Mouse (Mus musculus) mouse embryonic stem cell (cell line): ENCODE measurements around the gene Shroom3.

Experiments
- in situ Hi-C, 2 experiments: fragments of 300-500 bp; cut with MboI; formaldehyde crosslinking; loops; 1 replicate in 1 of 2; 3 replicates in 1 of 2; pipeline ENCODE4 v1.14.3; 2019 to 2020; ENCODE audit warnings: low sequenced_read_pairs in 2 of 2, low pct_unique_long_range_greater_than_20kb in 1 of 2, mixed read lengths in 1 of 2; ENCODE audit not compliant: unreplicated experiment in 1 of 2

Shroom3 gene

DNA sequence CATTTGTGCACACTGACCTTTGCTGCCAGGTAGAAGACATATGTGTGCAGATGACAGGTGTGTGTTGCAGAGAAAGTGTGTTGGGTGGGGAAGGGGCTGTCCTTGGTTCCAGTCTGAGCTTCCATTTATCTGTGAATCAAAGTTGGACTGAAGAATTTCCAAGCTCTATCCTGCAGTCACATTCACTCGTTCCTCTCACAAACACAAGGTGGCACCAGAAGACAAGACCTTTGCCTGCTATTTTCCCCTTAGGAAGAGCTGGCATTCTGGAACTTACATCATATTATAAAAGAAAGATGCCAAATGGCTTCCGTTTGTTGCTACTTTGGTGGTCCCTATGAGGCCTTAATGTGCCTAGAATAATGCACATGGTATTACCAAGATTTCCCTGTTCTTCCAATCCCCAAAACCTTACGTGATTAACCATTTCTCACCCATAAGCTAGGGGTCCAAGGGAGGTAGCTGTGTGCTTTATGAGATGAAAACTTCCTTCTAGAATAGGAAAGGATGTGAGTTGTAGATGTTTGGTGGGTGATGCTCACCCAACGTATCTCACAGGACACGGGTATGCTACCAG, 45.1 kb downstream of the Shroom3 start:
- in situ Hi-C loops: loop anchor here (10.0 kb wide), 2 partner anchors 226 to 246 kb away; no protein-coding TSS in a partner anchor

DNA sequence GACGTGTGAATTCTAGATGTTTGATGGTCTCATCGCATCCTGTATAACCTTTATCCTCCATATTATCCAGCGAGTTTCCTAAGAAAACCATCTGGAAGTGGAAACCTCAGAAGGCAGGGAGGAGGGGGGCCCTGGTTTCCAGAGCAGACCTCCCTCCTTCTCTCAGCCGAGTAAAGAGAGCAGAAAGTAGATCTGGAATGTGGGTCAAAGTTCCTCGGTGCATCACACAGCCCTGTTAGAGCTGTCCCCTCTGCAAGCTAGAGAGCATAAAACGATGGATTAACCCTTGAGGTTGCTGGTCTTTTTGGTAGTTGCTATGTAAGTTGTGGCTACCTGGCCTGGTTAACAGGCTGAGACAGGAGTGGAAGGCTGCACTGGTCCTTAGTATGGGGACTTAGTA, 46.0 kb downstream of the Shroom3 start:
- in situ Hi-C loops: loop anchor here (10.0 kb wide), 2 partner anchors 226 to 246 kb away; no protein-coding TSS in a partner anchor

DNA sequence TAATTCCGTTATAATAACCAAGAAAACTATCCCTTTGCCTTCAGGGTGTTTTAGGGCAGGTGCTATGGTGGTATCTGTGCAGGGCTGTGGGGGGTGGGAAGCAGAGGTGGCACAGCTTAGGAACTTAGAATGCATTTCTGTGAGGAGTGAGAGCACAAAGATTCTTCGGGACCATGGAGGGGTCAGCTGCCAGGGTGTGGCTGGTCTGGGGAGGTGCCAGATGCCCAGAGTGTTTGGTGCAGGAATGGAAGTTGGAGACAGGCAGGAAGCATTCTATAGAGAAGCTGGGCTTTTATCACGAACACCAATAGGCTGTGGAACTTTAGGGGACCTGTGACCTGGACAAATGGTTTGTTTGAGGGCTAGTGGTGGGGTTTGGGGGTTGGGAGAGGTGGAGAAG, 58.6 kb downstream of the Shroom3 start:
- in situ Hi-C loops: no loop called here

DNA sequence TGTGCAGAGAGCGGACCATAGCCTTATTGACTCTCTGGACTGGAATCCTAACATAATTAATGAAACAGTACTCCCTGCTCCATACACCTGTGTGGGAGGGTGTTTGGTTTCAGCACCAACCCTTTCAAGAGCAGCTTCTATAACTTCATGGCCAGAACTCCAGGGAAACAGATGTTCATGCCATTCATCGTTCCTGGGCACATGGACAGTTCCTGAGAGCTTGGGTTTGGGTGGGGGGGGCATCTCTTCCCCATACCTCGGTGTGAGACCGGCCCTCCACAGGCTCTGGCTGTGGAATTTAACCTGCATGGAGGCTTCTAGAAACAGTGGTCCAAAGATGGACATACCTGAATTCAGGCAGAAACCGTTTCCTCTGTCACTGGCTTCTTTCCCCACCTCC, 59.5 kb downstream of the Shroom3 start:
- in situ Hi-C loops: no loop called here

DNA sequence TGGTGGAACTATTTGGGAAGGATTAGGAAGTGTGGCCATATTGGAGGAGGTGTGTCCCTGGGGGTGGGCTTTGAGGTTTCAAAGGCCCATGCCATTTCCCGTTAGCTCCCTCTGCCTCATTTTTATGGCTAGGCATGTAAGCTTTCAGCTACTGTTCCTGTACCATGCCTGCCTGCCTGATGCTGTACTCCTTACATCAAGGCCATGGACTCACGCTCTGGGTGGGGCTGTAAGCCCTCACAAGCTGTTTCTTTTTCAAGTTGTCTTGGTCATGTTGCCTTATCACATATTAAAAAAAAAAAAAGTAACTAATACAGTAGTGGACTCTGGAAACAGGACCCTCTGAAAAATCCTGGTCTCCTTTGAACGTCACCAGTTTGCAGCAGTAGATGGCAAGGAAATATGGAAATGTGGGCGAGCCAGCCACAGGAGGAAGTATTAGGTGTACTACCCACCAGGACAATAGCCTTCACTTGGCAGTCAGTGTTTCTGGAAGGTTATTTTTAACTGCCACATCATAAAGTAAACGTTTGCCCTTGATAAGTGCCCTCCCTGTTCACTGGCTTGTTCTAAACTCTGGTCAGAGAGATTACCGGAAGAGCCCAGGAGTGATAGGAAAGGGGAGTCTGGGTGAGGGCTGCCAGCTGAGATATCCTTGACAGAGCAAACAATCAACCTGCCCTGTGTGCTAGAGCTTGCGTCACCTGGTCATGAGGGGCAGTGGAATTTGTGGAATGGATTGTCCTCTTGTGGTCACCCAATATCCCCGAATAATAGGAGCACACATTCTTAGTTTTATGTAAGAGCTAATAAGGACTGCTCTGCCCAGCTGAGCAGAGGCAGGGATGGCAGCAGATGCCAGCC, 62.4 kb downstream of the Shroom3 start:
- in situ Hi-C loops: no loop called here

DNA sequence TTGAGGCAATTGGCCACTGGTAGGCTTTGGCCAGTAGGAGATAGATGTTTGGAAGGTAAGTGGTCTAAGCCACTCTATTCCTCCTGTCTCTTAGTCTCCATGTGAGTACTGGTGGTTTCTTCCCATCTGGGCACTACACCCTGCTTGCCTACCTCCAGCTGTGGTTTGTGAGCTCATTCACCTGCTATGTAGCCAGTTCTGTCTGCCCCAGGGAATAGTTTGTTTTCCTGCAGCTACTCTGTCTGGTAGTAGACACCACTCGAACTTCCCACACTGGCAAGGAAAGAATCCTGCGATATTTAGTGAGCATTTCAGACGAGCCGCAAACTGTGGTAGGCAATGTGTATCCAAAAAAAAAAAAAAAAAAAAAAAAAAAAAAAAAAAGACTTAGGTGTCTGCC, 68.3 kb downstream of the Shroom3 start:
- in situ Hi-C loops: no loop called here

DNA sequence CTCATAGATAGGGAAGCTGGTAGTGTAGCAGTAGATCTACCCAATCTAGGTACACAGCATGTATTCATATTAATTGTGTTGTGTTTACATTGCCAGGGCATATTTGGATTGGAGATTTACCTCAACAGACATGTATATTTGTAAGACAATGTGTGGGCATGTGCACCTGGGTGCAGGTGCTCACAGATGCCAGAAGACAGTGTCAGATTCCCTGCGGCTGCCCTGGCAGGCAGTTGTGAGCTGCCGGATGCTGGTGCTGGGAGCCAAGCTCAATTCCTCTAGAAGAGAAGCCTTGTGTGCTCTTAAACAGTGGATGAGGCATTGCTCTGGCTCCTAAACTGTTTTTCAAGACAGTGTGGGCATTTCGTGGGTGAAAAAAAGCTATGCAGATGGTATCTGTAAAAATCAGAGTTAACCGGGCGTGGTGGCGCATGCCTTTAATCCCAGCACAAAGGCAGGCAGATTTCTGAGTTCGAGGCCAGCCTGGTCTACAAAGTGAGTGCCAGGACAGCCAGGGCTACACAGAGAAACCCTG, 72.1 kb downstream of the Shroom3 start:
- in situ Hi-C loops: no loop called here

DNA sequence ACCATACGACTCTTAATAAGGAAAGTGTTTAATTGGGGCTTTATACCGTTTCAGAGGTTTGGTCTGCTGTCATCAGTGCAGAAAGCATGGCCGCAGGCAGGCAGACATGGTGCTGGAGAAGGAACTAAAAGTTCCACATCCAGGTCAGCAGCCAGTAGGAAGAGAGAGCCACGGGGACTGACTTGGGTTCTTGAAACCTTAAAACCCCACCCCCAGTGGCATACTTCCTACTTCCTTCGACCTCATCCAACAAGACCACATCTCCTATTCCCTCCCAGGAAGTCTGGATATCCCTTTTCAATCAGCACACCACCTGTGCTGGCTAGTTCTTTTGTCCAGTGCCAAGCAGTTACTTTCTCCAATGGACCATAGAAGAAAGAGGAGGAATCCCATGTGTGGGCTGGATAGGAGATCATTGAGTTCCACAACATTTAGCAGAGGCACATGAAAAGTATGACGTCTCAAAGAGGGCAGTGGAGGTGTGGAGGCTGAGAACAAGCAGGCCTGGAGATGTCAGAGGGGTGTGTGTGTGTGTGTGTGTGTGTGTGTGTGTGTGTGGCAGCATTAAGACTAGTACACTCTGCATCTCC, 76.0 kb downstream of the Shroom3 start:
- in situ Hi-C loops: no loop called here

DNA sequence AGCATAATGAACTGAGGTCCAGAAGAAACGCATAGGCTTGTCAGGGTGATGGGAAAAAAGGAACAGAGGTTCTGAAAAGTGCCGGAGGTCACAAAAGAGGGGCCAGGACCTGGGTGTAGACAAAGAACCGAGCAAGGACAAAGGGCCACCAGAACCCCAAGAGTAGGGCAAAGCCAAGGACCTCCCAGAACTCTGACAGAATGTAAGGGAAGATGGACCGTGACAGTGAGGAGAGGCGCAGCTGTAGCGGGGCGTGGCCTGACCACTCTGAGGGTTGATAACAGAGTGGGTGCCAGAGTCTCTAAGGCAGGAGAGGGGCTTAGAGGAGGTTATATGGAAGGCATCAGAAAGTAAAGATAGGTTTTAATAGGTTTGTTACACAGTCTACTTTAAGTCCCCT, 77.3 kb downstream of the Shroom3 start:
- in situ Hi-C loops: no loop called here

DNA sequence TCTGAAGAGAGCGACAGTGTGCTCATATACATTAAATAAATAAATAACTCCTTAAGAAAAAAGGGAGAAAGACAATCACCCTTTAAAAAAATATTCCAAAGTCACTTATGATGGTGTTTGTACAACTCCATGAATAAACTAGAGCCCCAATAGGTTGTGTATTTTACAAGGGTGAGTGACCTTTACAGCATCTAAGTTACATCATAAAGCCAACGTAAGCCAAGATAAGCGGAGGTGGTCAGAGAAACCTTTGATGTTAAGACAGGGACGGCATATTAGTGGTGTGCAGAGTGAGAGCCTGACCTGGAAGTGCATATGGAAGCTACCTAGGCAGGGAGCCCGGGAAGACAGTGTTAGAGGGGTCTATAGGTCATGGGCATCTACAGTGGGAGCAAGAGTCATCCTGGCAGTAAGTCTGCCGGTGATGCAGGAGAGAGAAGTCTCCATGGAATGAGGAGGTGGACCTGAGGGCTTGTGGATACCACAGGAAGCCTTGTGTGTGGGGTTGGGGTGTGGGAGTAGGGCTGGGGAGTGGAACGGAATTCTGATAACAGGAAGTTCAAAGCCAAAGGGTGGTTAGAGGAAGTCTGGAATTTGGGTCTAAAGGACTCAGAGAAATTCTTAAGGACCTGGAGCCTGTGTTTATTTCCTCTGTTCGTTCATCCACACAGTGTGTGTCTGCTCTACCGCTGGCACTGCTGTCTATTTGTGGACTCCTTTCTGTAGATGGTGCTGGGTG, 78.5 kb downstream of the Shroom3 start:
- in situ Hi-C loops: no loop called here

DNA sequence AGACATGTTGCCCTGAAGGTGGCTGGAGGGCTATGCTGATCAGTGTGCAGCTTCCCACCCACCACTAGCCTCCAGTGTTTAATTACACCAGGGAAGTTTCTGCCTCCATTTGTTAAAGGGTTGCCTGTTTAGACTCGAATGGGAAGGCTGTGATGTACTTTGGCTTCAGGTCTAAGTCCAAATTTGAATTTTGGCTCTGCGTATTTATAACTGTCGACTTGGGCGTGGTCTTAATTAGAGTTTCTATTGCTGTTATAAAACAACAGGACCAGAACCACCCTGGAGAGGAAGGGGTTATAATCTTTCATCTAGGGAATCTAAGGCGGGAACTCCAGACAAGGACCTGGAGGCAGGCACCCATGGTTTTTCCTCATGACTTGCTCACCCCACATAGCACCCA, 79.2 kb downstream of the Shroom3 start:
- in situ Hi-C loops: no loop called here

DNA sequence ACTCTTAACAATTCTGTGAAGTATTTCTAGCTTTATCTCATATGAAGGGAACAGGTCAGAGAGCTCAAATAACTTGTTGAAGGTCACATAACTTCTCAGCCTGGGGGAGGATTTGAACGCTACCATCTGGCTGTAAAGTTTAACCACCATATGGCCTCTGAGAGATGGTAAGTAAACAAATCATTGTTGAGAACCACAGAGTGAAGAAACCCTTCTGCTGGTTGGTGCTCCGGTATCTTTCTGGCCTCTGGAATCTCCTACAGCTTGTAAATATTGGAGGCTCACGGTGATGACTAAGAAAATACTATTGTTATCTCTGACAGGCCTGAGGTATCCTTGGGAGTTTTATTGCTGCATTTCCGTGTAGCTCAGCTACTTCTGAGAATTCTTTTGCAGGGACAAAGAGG, 80.3 kb downstream of the Shroom3 start:
- in situ Hi-C loops: no loop called here

DNA sequence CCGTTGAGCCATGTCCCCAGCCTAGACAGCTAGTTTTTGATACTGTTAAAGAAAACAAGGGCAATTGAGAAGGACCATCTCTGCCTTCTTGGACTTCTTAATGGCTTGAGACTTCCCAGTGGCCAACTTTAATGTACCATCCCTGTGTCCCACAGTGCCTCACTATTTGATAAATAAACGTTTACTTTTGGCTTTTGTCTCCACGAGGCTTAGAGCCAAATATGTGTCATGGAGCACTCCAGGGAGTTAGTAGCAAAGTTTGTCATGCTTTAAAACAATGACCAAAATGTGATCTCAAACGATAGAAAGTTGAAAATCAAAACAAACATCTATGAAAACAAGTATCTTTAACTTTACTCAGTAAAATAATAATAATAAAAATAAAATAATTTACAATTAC, 83.1 kb downstream of the Shroom3 start:
- in situ Hi-C loops: no loop called here

DNA sequence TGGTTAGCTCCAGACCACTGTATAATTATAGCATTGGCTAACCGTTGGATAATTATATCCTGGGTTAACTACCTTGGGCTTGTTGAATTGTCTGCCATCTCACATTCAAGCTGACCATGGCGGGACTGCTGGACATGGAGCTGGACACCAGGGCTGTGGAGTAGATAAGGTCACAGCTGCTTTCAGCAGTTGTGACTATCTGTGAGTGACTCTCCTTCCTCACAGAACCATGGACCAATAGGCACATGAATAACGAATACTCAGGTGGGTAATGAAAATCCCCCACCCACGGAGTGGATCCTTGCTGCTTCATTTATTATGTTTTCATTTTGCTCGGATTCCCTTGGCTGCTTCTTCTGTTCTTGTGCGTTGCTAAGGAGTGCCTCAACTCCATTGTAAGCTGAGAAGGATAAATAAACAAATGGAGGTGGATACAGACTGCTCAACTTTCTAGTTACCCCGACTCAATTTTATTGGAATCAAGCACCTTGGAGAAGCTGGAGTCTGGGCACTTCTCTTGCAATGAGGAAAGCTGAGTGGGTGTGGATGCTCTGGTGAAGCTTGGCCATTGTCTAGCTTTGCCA, 84.1 kb downstream of the Shroom3 start:
- in situ Hi-C loops: no loop called here

DNA sequence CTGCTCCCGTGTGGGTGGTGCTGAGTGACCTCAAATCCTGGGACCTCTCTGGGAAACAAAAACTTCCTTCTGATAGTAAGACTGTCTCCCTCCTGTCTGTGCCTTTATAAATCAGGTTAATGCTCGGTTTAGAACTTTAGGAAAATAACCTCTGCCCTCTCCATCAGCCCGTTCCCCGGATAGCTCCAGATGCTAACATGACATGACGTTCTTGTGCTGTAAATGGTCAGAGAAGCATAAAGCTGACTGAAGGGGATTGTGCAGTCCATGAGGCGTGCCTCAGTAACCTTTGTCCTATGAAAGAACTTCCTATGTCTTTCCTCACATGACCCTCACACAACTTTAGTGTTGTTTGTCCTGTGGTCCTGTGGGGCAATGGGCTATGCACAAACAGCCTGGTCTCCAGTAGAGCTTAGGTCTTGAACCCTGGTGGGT, 84.6 kb downstream of the Shroom3 start:
- in situ Hi-C loops: no loop called here

DNA sequence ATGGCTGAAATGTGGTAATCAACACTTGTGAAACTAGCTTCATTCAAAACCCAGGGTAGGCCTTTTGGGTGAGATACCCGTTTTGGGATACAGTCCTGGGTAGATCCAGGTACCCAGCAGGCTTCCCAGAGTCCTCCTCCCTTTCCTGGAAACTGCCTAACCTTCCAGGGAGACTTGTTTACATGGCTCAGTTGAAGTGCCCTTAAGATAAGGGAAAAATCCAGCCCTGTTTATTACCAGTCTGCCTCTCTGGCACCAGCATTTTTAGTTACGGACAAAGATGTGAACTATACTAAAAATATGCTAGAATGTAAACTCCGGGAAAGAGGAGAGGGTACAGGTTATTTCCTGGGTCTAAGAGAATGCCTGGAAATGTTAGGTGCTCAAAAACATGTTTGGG, 90.6 kb downstream of the Shroom3 start:
- in situ Hi-C loops: no loop called here

DNA sequence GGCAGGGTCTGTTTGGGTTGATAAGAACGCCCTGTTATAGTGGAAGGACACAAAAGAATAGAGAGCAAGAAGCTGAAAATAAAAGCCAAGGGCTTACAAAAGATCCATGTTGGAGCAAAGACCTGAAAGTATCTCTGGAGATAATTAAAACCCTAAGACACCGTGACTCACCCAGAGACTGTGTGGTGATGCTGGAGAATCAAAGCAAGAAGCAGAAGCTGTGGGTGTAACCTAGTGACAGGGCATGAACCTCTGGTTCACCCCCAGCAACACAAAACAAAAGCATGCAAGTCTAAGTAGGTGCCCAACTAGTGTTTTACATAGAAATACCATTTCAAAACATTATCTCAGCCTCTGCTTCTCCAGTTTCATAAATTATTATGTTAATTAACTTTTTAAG, 91.2 kb downstream of the Shroom3 start:
- in situ Hi-C loops: no loop called here

DNA sequence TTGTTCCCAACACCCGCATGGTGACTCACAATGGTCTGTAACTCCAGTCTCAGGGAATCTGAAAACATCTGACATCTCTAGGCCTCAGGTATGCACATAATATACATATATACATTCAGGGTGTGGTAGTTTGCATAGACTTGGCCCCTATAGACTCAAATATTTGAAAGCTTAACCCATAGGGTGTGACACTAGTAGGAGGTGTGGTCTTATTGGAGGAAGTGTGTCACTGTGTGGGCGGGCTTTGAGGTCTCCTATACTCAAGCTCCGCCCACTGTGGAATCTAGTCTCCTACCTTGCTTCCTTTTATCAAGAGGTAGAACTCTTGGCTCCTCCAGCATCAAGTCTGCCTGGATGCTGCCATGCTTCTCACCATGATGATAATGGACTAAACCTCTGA, 91.7 kb downstream of the Shroom3 start:
- in situ Hi-C loops: no loop called here
